Comparison of ENCODE assay signal across 8 mouse cellular contexts in genomic region chr17:12780125-12780524, GRCm38 (mm10). TPM values are rescaled to one million over a fixed set of nuclear protein-coding genes. Genes with fewer than 3 reads are reported as not detected.
DNase-seq lines count a peak whose midpoint lies in the region; ATAC-seq and TF ChIP-seq lines count a peak whose summit lies in the region.
"Had no signal": no experiment of that assay in that cellular context is flagged by ENCODE, and none has a peak within 500 bp of the region (broad histone marks: within the 10 kb centered on the region; RNA-seq: fewer than 3 reads in every experiment).

No protein-coding gene starts in this region.

- TF ChIP-seq POLR2A in embryonic fibroblast, embryonic 13.5 days (IDR thresholded peaks at IDR 0.05; ENCODE audit: low read depth, low read length), result no peak; the same call in 1 of the 2 replicates

- 0 out of 2 replicates have a peak, but pooled peaks cover 4% of the 10 kb centered on the region for H3K4me1 ChIP-seq in hindbrain, embryonic 15.5 days (replicated peaks)
- H3K4me1 ChIP-seq in hindbrain, embryonic 13.5 days (replicated peaks), result peaks cover 11% of the 10 kb centered on the region; the same call in 1 of the 2 replicates
- H3K4me1 ChIP-seq in embryonic fibroblast, embryonic 13.5 days (ENCODE audit: control insufficient read depth, insufficient read depth, low read length), result peaks cover 20% of the 10 kb centered on the region
- peaks cover 54% of the 10 kb centered on the region for H3K4me1 ChIP-seq in liver, embryonic 12.5 days

- no peak overlapping the region for H3K4me2 ChIP-seq in hindbrain, embryonic 15.5 days
- no peak overlapping the region for H3K4me2 ChIP-seq in hindbrain, embryonic 13.5 days
- H3K4me2 ChIP-seq in liver, embryonic 12.5 days, result no peak overlapping the region

- no peak overlapping the region for H3K9ac ChIP-seq in hindbrain, embryonic 15.5 days
- H3K9ac ChIP-seq in hindbrain, embryonic 13.5 days, result no peak overlapping the region
- H3K9ac ChIP-seq in liver, embryonic 12.5 days, result no peak overlapping the region

- no peaks in the 10 kb centered on the region for H3K27me3 ChIP-seq in hindbrain, embryonic 15.5 days
- no peaks in the 10 kb centered on the region for H3K27me3 ChIP-seq in hindbrain, embryonic 13.5 days
- H3K27me3 ChIP-seq in liver, embryonic 12.5 days (replicated peaks), result no peaks in the 10 kb centered on the region

- H3K4me3 ChIP-seq in hindbrain, embryonic 15.5 days, result no peak overlapping the region
- no peak overlapping the region for H3K4me3 ChIP-seq in hindbrain, embryonic 13.5 days
- no peak overlapping the region for H3K4me3 ChIP-seq in embryonic fibroblast, embryonic 13.5 days (ENCODE audit: insufficient read depth, low read length)
- no peak overlapping the region for H3K4me3 ChIP-seq in liver, embryonic 12.5 days

- H3K36me3 ChIP-seq in hindbrain, embryonic 15.5 days, result no peaks in the 10 kb centered on the region
- no peaks in the 10 kb centered on the region for H3K36me3 ChIP-seq in hindbrain, embryonic 13.5 days
- peaks cover 14% of the 10 kb centered on the region; the same call in 1 of the 2 replicates for H3K36me3 ChIP-seq in liver, embryonic 12.5 days

- H3K27ac ChIP-seq in hindbrain, embryonic 15.5 days (replicated peaks), result peak overlapping the region; percentile 11; the same call in 1 of the 2 replicates
- H3K27ac ChIP-seq in hindbrain, embryonic 13.5 days, result no peak overlapping the region
- peak overlapping the region; percentile 98 for H3K27ac ChIP-seq in embryonic fibroblast, embryonic 13.5 days (ENCODE audit: insufficient read depth, low read length)
- H3K27ac ChIP-seq in liver, embryonic 12.5 days, result peak overlapping the region; percentile 72

- ATAC-seq in hindbrain, embryonic 15.5 days (ENCODE audit: low FRiP score, low read depth), result no peak
- ATAC-seq in hindbrain, embryonic 13.5 days (ENCODE audit: low FRiP score), result no peak
- ATAC-seq in liver, embryonic 12.5 days, result 0 out of 2 replicates have a peak, but pooled peaks have one; percentile 16

- WGBS in hindbrain, embryonic 15.5 days, result 49% methylated on average over 8 of the region's 8 CpGs
- WGBS in hindbrain, embryonic 13.5 days, result 53% methylated on average over 8 of the region's 8 CpGs
- 38% methylated on average over 8 of the region's 8 CpGs for WGBS in liver, embryonic 12.5 days (ENCODE audit: insufficient replicate concordance)

- no peak for TF ChIP-seq CTCF in embryonic fibroblast, embryonic 13.5 days (IDR thresholded peaks at IDR 0.05; ENCODE audit: borderline replicate concordance, insufficient read depth, low read length)

- DNase-seq in embryo, embryonic 11 days, result peak; percentile 64
- no peak for DNase-seq in urinary bladder, postnatal 25 days (ENCODE audit: low spot score)
- no peak for DNase-seq in adrenal gland, adult 8-10 months
- DNase-seq: cerebellum, adult 2 months had no signal

- no peaks in the 10 kb centered on the region for H3K9me3 ChIP-seq in hindbrain, embryonic 15.5 days
- no peaks in the 10 kb centered on the region for H3K9me3 ChIP-seq in hindbrain, embryonic 13.5 days
- no peaks in the 10 kb centered on the region for H3K9me3 ChIP-seq in liver, embryonic 12.5 days (replicated peaks)

RNA-seq across cellular contexts. Expression of gene Igf2r, which starts 10.7 kb away (rescaled TPM):
- polyA plus RNA-seq in hindbrain, embryonic 15.5 days (2015; fragmentation: Nextera tagmentation; extraction: Ambion mirVana), result 9.1 and 10.2 TPM in 2 replicates
- 12.3 and 12.5 TPM in 2 replicates for polyA plus RNA-seq in hindbrain, embryonic 13.5 days (2015; fragmentation: Nextera tagmentation; extraction: Ambion mirVana)
- 246 and 249 TPM in 2 replicates for polyA plus RNA-seq in embryonic fibroblast, embryonic 13.5 days (2011; ENCODE audit: insufficient read length, low read depth, missing spikeins)
- 24.7 and 25.3 TPM in 2 replicates for polyA plus RNA-seq in liver, embryonic 12.5 days (2016; fragmentation: Nextera tagmentation; extraction: Ambion mirVana)
- total RNA-seq in adrenal gland, adult 8-10 months (2022), result 10 to 100 TPM; 75.7 to 93.3 (median 83.9) TPM
